Mouse (Mus musculus): Measurements from ENCODE around the gene Nceh1.

The Nceh1 gene

GRCm38 (mm10) chr3:27326633-27327191 is 143.9 kb downstream of the Nceh1 start:
- DNase-seq (ENCODE audit: low read depth) = no peak

GRCm38 (mm10) chr3:27330706-27331105 is 147.9 kb downstream of the Nceh1 start:
- no peak for DNase-seq (ENCODE audit: low read depth)
